Mouse (Mus musculus): ENCODE measurements around the gene Rap1gap2. TPM values are rescaled to one million over a fixed set of nuclear protein-coding genes. Genes with fewer than 3 reads are reported as not detected.

The Rap1gap2 gene
- total and polyA plus RNA-seq, 2 experiments from 2014 or later, result 12.1 to 49.1 TPM

DNA sequence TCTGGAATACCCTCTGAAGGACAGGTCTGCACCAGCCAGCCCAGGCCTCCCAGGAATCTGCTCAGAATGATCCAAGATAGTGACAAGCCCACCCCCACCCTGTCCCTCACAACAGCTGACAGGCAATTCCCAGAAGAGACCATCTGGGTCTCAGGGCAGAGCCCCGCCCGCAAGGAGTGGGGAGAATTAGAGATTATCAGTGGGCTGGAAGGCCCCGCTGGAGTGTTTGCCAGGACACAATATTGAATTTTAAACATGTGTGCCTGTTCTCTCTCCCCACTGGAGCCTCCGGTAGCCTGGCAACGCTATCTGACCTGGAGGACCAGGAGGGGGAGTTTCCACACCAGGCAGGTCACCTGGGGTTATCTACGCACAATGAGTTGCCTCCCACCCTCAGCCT, 142.5 kb downstream of the Rap1gap2 start:
- Histone ChIP-seq H3K27me3 (ENCODE audit: insufficient read depth, low read length) (no peaks in the 10 kb centered on the region), H3K27ac (ENCODE audit: low read depth, low read length) (no peak overlapping the region), H3K9me3 (ENCODE audit: low read length) (no peaks in the 10 kb centered on the region), H3K4me1 (ENCODE audit: insufficient read depth, low read length) (no peaks in the 10 kb centered on the region), H3K36me3 (ENCODE audit: insufficient read depth, low read length) (no peaks in the 10 kb centered on the region), H3K4me2 (ENCODE audit: low read depth, low read length, poor library complexity, severe bottlenecking) (no peak overlapping the region), H3K4me3 (ENCODE audit: low read depth, low read length) (no peak overlapping the region), H3K9ac (replicated peaks; ENCODE audit: low read length, poor library complexity, severe bottlenecking) (no peak overlapping the region)
- DNase-seq (ENCODE audit: low spot score), result peak; percentile 70
- WGBS, result 23% methylated on average over 6 of the region's 6 CpGs
- TF ChIP-seq CTCF (IDR thresholded peaks at IDR 0.05), result no peak
- ATAC-seq (ENCODE audit: low FRiP score), result peak; percentile 20; the same call in 1 of the 2 replicates

DNA sequence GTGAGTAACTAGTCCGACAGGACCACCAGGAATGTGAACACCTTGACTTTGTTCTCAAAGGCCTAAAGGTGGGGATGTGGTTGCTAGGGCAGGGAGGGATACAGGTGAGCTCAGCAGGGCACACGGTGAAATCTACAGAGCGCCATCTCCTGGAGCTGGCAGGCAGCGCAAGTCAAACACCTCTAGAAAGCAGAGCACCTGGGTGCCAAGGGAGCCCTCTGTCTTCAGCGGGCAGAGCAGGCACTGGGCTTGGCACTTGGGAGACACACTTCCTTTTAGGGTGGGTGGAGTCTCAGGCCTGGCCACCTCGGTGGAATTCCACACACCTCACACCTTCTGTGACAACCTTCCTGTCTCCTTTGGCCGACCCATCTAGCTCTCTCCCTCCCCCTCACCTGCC, 145.0 kb downstream of the Rap1gap2 start:
- Histone ChIP-seq H3K36me3 (ENCODE audit: insufficient read depth, low read length) (no peaks in the 10 kb centered on the region), H3K4me2 (ENCODE audit: low read depth, low read length, poor library complexity, severe bottlenecking) (no peak overlapping the region), H3K4me3 (ENCODE audit: low read depth, low read length) (no peak overlapping the region), H3K9ac (replicated peaks; ENCODE audit: low read length, poor library complexity, severe bottlenecking) (no peak overlapping the region), H3K27ac (ENCODE audit: low read depth, low read length) (no peak overlapping the region), H3K4me1 (ENCODE audit: insufficient read depth, low read length) (no peaks in the 10 kb centered on the region), H3K9me3 (ENCODE audit: low read length) (no peaks in the 10 kb centered on the region), H3K27me3 (ENCODE audit: insufficient read depth, low read length) (no peaks in the 10 kb centered on the region)
- WGBS, result 49% methylated on average over 7 of the region's 7 CpGs
- DNase-seq (ENCODE audit: low spot score), result no peak
- ATAC-seq (ENCODE audit: low FRiP score), result no peak
- peak; percentile 38 for TF ChIP-seq CTCF (IDR thresholded peaks at IDR 0.05)

DNA sequence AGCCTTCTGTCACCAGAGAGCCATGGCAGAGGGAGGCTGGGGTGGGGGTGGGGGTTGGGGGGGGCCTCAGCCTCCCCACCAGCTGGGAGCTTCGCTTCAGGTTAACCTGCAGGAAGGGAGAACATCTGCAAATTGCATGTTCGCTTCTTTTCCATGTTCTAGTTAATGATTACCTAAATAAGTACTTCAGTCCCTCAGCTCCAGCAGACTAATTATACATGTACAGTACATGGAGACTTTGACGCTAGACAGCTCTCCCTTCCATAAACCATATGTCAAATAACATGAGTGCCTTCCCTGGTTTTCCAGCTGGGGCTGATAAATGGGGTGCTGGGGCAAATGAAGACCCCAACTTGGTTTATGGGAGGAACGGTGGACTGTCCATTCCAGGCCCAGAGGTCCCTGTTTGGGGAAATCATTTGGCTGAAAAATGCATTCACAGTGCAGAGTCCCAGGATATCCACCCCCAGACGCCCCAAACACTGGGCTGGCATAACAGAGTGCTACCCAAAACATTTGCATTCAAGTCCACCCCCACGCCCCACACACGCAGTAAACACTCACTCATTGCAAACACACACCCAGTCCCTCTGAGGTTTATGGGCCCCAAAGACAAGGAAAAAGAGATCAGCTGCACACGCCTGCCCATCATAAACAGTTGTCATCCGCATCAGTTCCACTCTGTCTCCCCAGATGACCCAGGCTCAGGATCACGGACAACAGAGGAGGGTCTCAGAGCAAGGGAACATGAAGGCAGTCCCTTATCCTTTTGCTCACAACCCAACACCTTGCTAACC, 146.3 kb downstream of the Rap1gap2 start:
- H3K4me3 ChIP-seq (ENCODE audit: low read depth, low read length), result no peak overlapping the region
- DNase-seq (ENCODE audit: low spot score), result no peak
- H3K4me1 ChIP-seq (ENCODE audit: insufficient read depth, low read length), result no peaks in the 10 kb centered on the region
- H3K36me3 ChIP-seq (ENCODE audit: insufficient read depth, low read length), result no peaks in the 10 kb centered on the region
- H3K4me2 ChIP-seq (ENCODE audit: low read depth, low read length, poor library complexity, severe bottlenecking), result no peak overlapping the region
- no peak for ATAC-seq (ENCODE audit: low FRiP score)
- H3K9me3 ChIP-seq (ENCODE audit: low read length), result no peaks in the 10 kb centered on the region
- H3K27ac ChIP-seq (ENCODE audit: low read depth, low read length), result no peak overlapping the region
- H3K9ac ChIP-seq (replicated peaks; ENCODE audit: low read length, poor library complexity, severe bottlenecking), result no peak overlapping the region
- TF ChIP-seq CTCF (IDR thresholded peaks at IDR 0.05), result no peak
- no peaks in the 10 kb centered on the region for H3K27me3 ChIP-seq (ENCODE audit: insufficient read depth, low read length)
- WGBS, result 69% methylated on average over 10 of the region's 10 CpGs

DNA sequence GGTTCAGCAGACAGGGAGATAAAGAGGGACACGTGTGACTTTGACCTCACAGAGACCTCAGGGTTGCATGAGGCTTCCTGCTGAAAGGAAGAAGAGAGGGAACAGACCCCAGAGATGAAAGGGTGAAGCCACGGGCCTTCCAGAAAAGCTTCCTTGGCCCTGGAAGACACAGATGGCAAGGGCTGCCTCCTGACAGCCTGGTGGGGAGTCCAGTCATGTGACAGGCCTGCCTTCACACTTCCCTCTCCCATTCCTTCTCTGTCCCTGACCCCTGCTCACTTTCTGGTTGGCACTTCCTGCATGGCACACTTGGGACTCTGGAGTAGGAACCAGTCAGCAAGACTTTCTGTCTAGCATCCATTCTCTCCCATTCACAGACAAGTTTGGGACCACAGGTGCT, 148.1 kb downstream of the Rap1gap2 start:
- no peak overlapping the region for H3K9ac ChIP-seq (replicated peaks; ENCODE audit: low read length, poor library complexity, severe bottlenecking)
- H3K27ac ChIP-seq (ENCODE audit: low read depth, low read length), result no peak overlapping the region
- H3K4me2 ChIP-seq (ENCODE audit: low read depth, low read length, poor library complexity, severe bottlenecking), result no peak overlapping the region
- H3K9me3 ChIP-seq (ENCODE audit: low read length), result no peaks in the 10 kb centered on the region
- H3K27me3 ChIP-seq (ENCODE audit: insufficient read depth, low read length), result no peaks in the 10 kb centered on the region
- H3K36me3 ChIP-seq (ENCODE audit: insufficient read depth, low read length), result no peaks in the 10 kb centered on the region
- H3K4me1 ChIP-seq (ENCODE audit: insufficient read depth, low read length), result no peaks in the 10 kb centered on the region
- ATAC-seq (ENCODE audit: low FRiP score) (no peak), DNase-seq (ENCODE audit: low spot score) (no peak)
- H3K4me3 ChIP-seq (ENCODE audit: low read depth, low read length), result no peak overlapping the region
- WGBS, result 57% methylated on average over 2 of the region's 2 CpGs
- no peak for TF ChIP-seq CTCF (IDR thresholded peaks at IDR 0.05)

DNA sequence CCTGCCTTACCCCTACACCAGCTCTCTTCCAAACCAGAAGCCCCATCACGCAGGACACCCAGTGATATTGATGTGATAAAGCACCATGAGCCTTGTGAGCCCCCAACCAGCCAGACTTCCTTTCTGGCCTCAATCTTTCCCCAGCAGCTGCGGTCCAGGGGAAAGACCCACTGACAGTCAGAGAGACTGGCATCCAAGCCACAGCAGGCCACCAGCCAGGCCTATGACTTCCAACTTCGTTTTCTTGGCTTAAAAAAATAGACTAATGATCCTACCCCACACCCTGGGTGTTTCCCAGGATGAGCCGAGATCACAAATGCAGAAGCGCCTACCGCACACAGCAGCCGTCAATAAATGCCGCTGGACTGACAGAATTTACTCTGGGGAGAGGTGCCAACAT, 151.1 kb downstream of the Rap1gap2 start:
- 84% methylated on average over 8 of the region's 8 CpGs for WGBS
- no peak overlapping the region for H3K9ac ChIP-seq (replicated peaks; ENCODE audit: low read length, poor library complexity, severe bottlenecking)
- no peak overlapping the region for H3K4me3 ChIP-seq (ENCODE audit: low read depth, low read length)
- no peaks in the 10 kb centered on the region for H3K4me1 ChIP-seq (ENCODE audit: insufficient read depth, low read length)
- TF ChIP-seq CTCF (IDR thresholded peaks at IDR 0.05), result no peak
- DNase-seq (ENCODE audit: low spot score) (no peak), ATAC-seq (ENCODE audit: low FRiP score) (no peak)
- no peak overlapping the region for H3K4me2 ChIP-seq (ENCODE audit: low read depth, low read length, poor library complexity, severe bottlenecking)
- H3K36me3 ChIP-seq (ENCODE audit: insufficient read depth, low read length), result no peaks in the 10 kb centered on the region
- no peaks in the 10 kb centered on the region for H3K9me3 ChIP-seq (ENCODE audit: low read length)
- H3K27me3 ChIP-seq (ENCODE audit: insufficient read depth, low read length), result no peaks in the 10 kb centered on the region
- H3K27ac ChIP-seq (ENCODE audit: low read depth, low read length), result no peak overlapping the region

DNA sequence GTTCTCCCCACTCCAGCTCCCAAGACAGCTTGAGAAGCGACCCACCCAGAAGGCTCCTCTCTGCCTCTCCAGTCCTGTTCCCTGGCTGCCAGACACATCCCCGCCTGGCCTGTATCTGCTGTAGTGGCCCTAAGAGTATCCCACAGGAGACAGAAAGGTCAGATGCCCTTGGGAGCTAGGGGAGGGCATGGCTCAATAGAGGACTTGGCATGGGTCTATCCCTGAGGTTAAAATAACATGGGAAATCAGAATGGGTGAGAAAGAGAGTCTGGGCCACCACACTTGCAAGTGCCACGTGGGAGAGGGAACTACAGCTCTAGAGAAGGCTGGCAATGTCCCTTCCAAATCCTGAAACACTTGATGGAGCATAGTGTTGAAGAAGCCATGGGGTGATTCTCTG, 152.3 kb downstream of the Rap1gap2 start:
- H3K9ac ChIP-seq (replicated peaks; ENCODE audit: low read length, poor library complexity, severe bottlenecking), result no peak overlapping the region
- no peaks in the 10 kb centered on the region for H3K4me1 ChIP-seq (ENCODE audit: insufficient read depth, low read length)
- no peaks in the 10 kb centered on the region for H3K36me3 ChIP-seq (ENCODE audit: insufficient read depth, low read length)
- TF ChIP-seq CTCF (IDR thresholded peaks at IDR 0.05), result no peak
- H3K9me3 ChIP-seq (ENCODE audit: low read length), result no peaks in the 10 kb centered on the region
- no peak for ATAC-seq (ENCODE audit: low FRiP score)
- WGBS, result 68% methylated on average over 3 of the region's 3 CpGs
- H3K4me3 ChIP-seq (ENCODE audit: low read depth, low read length), result no peak overlapping the region
- H3K27ac ChIP-seq (ENCODE audit: low read depth, low read length), result no peak overlapping the region
- H3K27me3 ChIP-seq (ENCODE audit: insufficient read depth, low read length), result no peaks in the 10 kb centered on the region
- DNase-seq (ENCODE audit: low spot score), result no peak
- no peak overlapping the region for H3K4me2 ChIP-seq (ENCODE audit: low read depth, low read length, poor library complexity, severe bottlenecking)
